Mouse (Mus musculus): ENCODE results near the gene Itpr1.
A peak's percentile ranks its signal among the peaks of the same experiment; 100 is the strongest.

The Itpr1 gene

GRCm38 (mm10) chr6:108527993-108528392 lies 315.1 kb downstream of the Itpr1 start:
- DNase-seq = no peak

- no peak for DNase-seq
Observed at GRCm38 (mm10) chr6:108529150-108529549, 316.3 kb downstream of the Itpr1 start.

GRCm38 (mm10) chr6:108530781-108531323 lies 318.0 kb downstream of the Itpr1 start:
- DNase-seq = peak in 1 of 2 experiments; percentile 11

GRCm38 (mm10) chr6:108531324-108532311 lies 318.7 kb downstream of the Itpr1 start:
- peak; percentile 66 to 68 for DNase-seq

- no peak for DNase-seq
Observed at GRCm38 (mm10) chr6:108532486-108533179, 319.7 kb downstream of the Itpr1 start.

GRCm38 (mm10) chr6:108534139-108534538 lies 321.2 kb downstream of the Itpr1 start:
- no peak for DNase-seq

DNA sequence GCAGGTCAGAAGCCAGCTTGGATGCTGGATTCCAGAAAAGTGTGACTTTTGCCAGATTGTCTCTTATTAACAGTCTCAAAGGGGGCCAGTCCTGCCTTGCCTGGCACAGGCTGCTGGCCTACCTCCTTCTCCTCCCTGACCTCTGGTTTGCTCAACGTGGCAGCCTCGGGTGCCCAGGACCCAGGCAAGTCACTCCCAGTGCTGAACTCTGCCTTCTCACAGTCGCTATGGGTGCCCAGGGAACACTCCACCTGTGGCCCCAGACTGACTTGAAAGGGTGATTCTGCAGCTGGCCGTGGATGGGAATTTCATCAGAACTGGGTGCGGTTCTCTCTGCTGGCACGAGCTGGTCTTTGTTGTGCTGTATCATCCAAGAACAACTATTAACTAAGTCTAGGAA lies 321.7 kb downstream of the Itpr1 start:
- DNase-seq = no peak

DNA sequence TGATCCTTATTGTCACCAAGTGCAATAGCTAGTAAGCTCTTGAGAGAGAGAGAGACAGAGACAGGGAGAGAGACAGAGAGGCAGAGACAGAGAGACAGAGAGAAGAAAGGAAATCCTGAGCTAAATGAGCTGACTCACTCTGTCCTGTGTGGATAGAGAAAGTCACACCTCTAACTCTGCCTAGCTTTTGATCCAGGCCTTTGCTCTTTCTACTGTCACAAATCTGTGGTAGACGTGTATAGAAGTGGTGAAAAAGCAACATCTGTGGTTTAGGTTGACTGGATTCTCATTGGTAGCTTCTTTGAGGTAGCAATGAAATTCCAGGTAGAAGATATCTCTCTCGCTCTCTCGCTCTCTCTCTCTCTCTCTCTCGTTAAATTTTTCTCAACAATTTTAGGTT lies 322.4 kb downstream of the Itpr1 start:
- DNase-seq = no peak

DNA sequence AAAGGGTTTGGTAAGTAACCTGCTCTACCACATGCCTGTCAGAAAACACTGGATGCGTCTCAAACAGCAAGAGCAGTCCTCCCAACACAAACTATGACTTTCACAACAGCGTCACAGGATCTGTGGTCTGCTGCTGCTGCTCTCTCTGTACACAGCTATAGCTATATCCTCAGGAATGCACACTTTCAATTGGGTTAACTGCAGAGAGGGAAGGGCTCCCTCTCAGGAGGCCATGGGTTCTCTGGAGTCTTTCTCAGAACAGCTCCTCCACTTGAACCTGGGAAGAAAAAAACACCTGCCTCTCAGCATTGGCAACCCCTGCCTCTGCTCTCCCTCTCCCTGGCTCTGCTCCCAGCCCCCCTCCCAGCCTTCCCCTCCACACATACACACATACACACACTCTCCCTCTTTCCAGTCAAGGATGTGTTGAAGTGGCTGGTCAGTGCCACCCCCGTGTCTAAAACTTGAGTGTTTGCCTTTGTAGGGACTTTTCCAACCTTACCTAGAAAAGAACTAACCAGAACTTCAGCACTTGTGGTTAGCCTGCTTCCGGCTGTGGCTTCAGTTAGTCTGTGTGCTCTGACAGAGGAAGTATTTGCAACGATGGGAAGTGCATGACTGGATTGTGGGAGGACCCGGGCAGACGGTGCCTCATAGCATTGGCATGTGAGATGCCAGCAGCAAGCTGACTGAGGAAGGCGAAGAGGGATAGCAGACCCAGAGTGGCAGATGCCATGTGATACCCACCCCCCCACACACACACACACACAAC lies 323.8 kb downstream of the Itpr1 start:
- peak; percentile 70 to 73 for DNase-seq

- DNase-seq = no peak
Observed at GRCm38 (mm10) chr6:108538406-108538805, 325.5 kb downstream of the Itpr1 start.

GRCm38 (mm10) chr6:108540441-108540840 lies 327.5 kb downstream of the Itpr1 start:
- no peak for DNase-seq

DNA sequence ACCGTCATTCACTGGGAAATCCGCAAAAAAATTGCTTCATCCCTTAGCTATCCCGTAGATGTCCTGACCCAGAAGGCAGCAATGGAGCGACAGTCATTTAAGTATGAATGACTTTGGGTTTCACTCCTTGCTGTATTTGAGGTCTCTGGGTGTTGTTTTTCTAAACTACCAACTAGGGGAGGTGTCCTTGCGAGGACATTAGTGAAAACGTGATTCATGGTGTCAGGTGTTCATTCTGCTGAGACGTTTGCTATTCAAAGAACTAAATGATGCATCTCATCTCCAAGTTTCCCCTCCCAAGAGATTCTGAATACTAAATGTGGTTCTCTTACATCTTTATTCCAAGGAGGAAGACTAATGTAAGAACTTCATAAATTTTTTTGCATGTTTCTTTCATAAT lies 332.0 kb downstream of the Itpr1 start:
- no peak for DNase-seq

- DNase-seq = no peak
Observed at GRCm38 (mm10) chr6:108545464-108545863, 332.6 kb downstream of the Itpr1 start.

GRCm38 (mm10) chr6:108548413-108548812 lies 335.5 kb downstream of the Itpr1 start:
- peak in 1 of 2 experiments; percentile 42 for DNase-seq

DNA sequence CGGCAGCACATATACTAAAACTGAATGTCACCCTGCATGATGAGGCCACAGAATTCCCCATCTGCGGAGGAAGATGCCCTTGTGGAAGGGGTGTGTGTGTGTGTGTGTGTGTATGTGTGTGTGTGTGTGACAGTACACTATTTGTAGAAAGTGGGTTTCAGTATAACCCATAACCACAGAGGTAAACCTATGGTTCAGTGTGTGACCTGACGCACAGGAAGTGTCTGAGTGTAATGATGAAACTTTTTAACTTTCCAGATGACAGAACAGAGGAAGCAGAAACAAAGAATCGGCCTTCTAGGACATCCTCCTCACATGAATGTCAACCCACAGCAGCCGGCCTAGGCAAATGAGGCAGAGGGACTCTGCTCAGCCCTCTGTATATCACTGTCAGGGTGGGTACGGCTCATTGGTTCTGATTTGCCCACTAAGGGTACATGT lies 336.6 kb downstream of the Itpr1 start:
- peak; percentile 80 to 84 for DNase-seq

DNA sequence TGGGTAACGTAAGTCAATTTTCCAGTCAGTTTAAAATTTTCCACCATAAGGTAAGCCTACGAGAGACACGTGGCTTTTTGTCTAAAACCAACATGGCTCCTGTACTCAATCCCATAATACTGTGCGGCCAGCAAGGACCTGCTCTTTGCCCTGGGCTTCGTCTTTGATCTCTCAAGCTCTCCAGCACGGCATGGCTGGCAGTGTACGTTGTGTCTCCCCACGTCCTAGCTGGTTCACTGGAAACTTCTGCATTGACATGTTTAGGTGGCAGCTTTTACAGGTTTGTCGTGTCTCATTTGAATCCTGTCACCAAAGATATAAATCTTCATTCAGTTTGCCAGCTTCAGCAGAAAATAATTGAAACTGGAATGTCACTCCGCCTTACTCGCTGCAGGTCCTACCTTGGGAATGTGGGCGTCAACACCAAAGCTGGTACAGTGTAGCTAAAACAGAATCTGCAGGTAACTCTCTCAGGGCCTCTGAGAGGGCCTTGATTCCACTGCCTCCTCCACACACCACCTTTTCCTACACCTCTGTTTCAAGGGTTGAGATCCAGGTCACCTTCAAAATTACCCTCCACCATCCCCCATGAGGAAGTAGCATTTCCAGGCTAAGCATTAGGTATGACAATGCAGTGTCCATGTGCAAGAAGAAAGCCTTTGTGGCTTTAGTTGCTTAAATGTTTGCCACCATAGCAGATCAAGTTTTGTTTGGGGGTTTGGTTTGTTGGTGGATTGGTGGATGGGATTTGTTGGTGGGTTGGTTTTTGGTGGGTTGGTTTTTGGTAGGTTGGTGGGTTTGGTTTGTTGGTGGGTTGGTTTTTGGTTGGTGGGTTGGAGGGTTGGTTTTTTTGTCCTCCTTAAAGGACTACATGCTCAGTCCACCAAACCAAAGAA lies 339.1 kb downstream of the Itpr1 start:
- DNase-seq = no peak

GRCm38 (mm10) chr6:108553013-108553412 lies 340.1 kb downstream of the Itpr1 start:
- no peak for DNase-seq

- DNase-seq = no peak
Observed at GRCm38 (mm10) chr6:108553536-108553935, 340.6 kb downstream of the Itpr1 start.

DNA sequence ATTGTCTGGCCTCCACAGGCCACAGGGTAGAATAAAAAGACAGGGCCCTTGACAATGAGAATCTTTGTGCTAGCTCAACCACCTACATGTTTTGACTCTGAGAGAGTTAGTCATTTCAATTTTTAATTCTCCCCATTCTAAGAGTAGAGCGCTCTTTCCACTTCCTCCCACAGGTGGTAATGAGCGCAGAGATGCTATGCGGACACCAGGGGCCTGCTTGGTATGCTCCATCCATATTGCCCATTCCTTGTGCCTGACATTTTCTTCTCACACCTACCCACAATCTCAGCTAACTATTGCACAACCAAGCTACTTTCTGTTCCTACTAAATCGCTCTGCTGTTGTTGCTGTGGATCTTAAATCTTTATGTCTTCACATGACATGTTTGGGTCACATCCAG lies 341.5 kb downstream of the Itpr1 start:
- no peak for DNase-seq

- no peak for DNase-seq
Observed at GRCm38 (mm10) chr6:108554878-108555277, 342.0 kb downstream of the Itpr1 start.

- no peak for DNase-seq
Observed at GRCm38 (mm10) chr6:108557576-108558322, 344.9 kb downstream of the Itpr1 start.
